Mouse (Mus musculus) liver, embryonic 14.5 days (tissue): ENCODE measurements around the gene Zfp229. TPM values are rescaled to one million over a fixed set of nuclear protein-coding genes. Genes with fewer than 3 reads are reported as not detected.

Experiments used
- ATAC-seq: fragments of 200-750 bp; cut with Nextera tagmentation; 2 replicates; pipeline ENCODE4 v1.8.0; 2017; ENCODE audit warnings: moderate number of reproducible peaks, mild to moderate bottlenecking, moderate library complexity; ENCODE audit not compliant: insufficient read depth
- DNase-seq, 3 experiments: peaks; one replicate each; pipeline ENCODE4 v3.0.0-alpha.2; 2012 to 2013; ENCODE audit warnings: low read depth in 3 of 3, low spot score in 3 of 3
- H3K27ac ChIP-seq: fragments of 300-500 bp; sonication (generic); 2 replicates; pipeline ENCODE4 v1.5.1; 2014; ENCODE audit warnings: moderate library complexity, mild to moderate bottlenecking, control low read depth, inconsistent platforms
- H3K27me3 ChIP-seq: fragments of 300-500 bp; sonication (generic); 2 replicates; pipeline ENCODE4 v1.6.1; 2014; ENCODE audit warnings: mild to moderate bottlenecking, low read length, moderate library complexity; ENCODE audit not compliant: control insufficient read depth, insufficient read depth
- H3K36me3 ChIP-seq: fragments of 300-500 bp; sonication (generic); replicated peaks from 2 replicates; pipeline ENCODE4 v1.6.1; 2014; ENCODE audit warnings: low read depth; ENCODE audit not compliant: control insufficient read depth, insufficient read depth
- H3K4me1 ChIP-seq, 2 experiments: fragments of 200-500 bp in 1 of 2; fragments of 300-500 bp in 1 of 2; sonication (generic) in 1 of 2; replicated peaks; 2 replicates each; pipeline ENCODE4 v1.6.1; 2012 to 2014; ENCODE audit warnings: antibody characterized with exemption in 1 of 2, inconsistent platforms in 1 of 2, low read length in 1 of 2; ENCODE audit not compliant: control insufficient read depth in 2 of 2, insufficient read depth in 2 of 2
- H3K4me2 ChIP-seq: fragments of 300-500 bp; sonication (generic); 2 replicates; pipeline ENCODE4 v1.6.1; 2014; ENCODE audit warnings: low read depth, mild to moderate bottlenecking, control low read depth, moderate library complexity
- H3K4me3 ChIP-seq, 2 experiments: fragments of 200-500 bp in 1 of 2; fragments of 300-500 bp in 1 of 2; sonication (generic) in 1 of 2; 2 replicates each; pipeline ENCODE4 v1.5.1; 2012 to 2014; ENCODE audit warnings: low read depth in 2 of 2, low read length in 2 of 2, mild to moderate bottlenecking in 2 of 2, control low read depth in 1 of 2, inconsistent platforms in 1 of 2, moderate library complexity in 1 of 2; ENCODE audit not compliant: insufficient read depth in 1 of 2
- H3K9ac ChIP-seq: fragments of 300-500 bp; sonication (generic); replicated peaks from 2 replicates; pipeline ENCODE4 v1.6.1; 2014; ENCODE audit warnings: mild to moderate bottlenecking, control low read depth, moderate library complexity
- H3K9me3 ChIP-seq: fragments of 300-500 bp; sonication (generic); 2 replicates; pipeline ENCODE4 v1.6.1; 2016; ENCODE audit warnings: low read length, mixed read lengths; ENCODE audit not compliant: control insufficient read depth
- CTCF ChIP-seq: IDR thresholded peaks from 2 replicates; pipeline ENCODE4 v1.5.1; 2016; ENCODE audit warnings: antibody characterized with exemption, low read depth, control low read depth
- EP300 ChIP-seq: IDR thresholded peaks from 2 replicates; pipeline ENCODE4 v1.6.1; 2016; ENCODE audit warnings: antibody characterized with exemption, low read depth
- WGBS: fragments of 180-500 bp; shearing (Covaris S2); extraction: QIAGEN DNeasy Blood & Tissue Kit; methylation state at CpG from one replicate; pipeline ENCODE4 v1.1.7; 2014; ENCODE audit not compliant: insufficient replicate concordance; 5-methylcytosine and 5-hydroxymethylcytosine counted together
- polyA plus RNA-seq, 2 experiments: library from polyadenylated mRNA; depleted of rRNA in 1 of 2; stranded (reverse) in 1 of 2; unstranded in 1 of 2; fragments of >200 nt; fragmentation: Nextera tagmentation in 1 of 2; extraction: Ambion mirVana in 1 of 2; gene quantifications; 2 replicates each; pipeline versions ENCODE4 v1.2.1 to v1.2.3; 2012 to 2014

Gene Zfp229
- polyA plus RNA-seq, 2 experiments = 1.1 TPM

GRCm38 (mm10) chr17:21703414-21703813, 27.2 kb upstream of the Zfp229 start:
- TF ChIP-seq CTCF = no peak
- TF ChIP-seq EP300 = no peak
- ATAC-seq (no peak), DNase-seq (no peak)
- WGBS = 18% methylated on average over 1 of the region's 1 CpGs
- no peak overlapping the region for H3K9ac ChIP-seq
- H3K9me3 ChIP-seq = no peaks in the 10 kb centered on the region
- H3K36me3 ChIP-seq = no peaks in the 10 kb centered on the region
- peak overlapping the region; percentile 75; the same call in 1 of the 2 replicates for H3K4me2 ChIP-seq
- no peaks in the 10 kb centered on the region for H3K27me3 ChIP-seq
- peak overlapping the region; percentile 80 for H3K27ac ChIP-seq
- no peak overlapping the region for H3K4me3 ChIP-seq
- H3K4me1 ChIP-seq = peaks cover 30 to 31% of the 10 kb centered on the region in 2 experiments

GRCm38 (mm10) chr17:21707343-21707996, 23.1 kb upstream of the Zfp229 start, which contains the start of gene Zfp760:
Gene Zfp760 (plus strand): TSS chr17:21707741.
- peak within 1 kb of the TSS; percentile 61 for H3K4me2 ChIP-seq
- no peaks in the 10 kb centered on the region for H3K27me3 ChIP-seq
- 8% methylated on average over 26 of the region's 26 CpGs for WGBS
- ATAC-seq = peak; percentile 73
- peak; percentile 73 to 78 (median 76) for DNase-seq
- no peaks in the 10 kb centered on the region for H3K9me3 ChIP-seq
- peak within 1 kb of the TSS; percentile 82 for H3K27ac ChIP-seq
- no peak for TF ChIP-seq EP300
- TF ChIP-seq CTCF = no peak
- H3K36me3 ChIP-seq = peaks cover 8% of the 10 kb centered on the region
- peak within 1 kb of the TSS; percentile 84 to 90 for H3K4me3 ChIP-seq
- peak within 1 kb of the TSS; percentile 91 for H3K9ac ChIP-seq
- H3K4me1 ChIP-seq = peaks cover 23 to 30% of the 10 kb centered on the region in 2 experiments

GRCm38 (mm10) chr17:21708401-21708800, 22.2 kb upstream of the Zfp229 start:
- peaks cover 9% of the 10 kb centered on the region for H3K36me3 ChIP-seq
- no peak for DNase-seq
- peak overlapping the region; percentile 45 for H3K27ac ChIP-seq
- TF ChIP-seq CTCF (no peak), EP300 (no peak)
- H3K9me3 ChIP-seq = no peaks in the 10 kb centered on the region
- peaks cover 14 to 21% of the 10 kb centered on the region in 2 experiments for H3K4me1 ChIP-seq
- peak overlapping the region; percentile 61 for H3K4me2 ChIP-seq
- ATAC-seq = no peak
- 22% methylated on average over 2 of the region's 2 CpGs for WGBS
- peak overlapping the region; percentile 91 for H3K9ac ChIP-seq
- H3K4me3 ChIP-seq = peak overlapping the region; percentile 39 to 90
- no peaks in the 10 kb centered on the region for H3K27me3 ChIP-seq

GRCm38 (mm10) chr17:21733049-21733448, 2.5 kb downstream of the Zfp229 start:
- ATAC-seq (no peak), DNase-seq (no peak)
- TF ChIP-seq EP300 (no peak), CTCF (no peak)
- Histone ChIP-seq H3K9me3 (no peaks in the 10 kb centered on the region), H3K9ac (peak overlapping the region; percentile 89), H3K4me1 (peaks cover 4 to 12% of the 10 kb centered on the region in 2 experiments; a peak in 3 of 4 replicates), H3K36me3 (no peaks in the 10 kb centered on the region; the same call in 1 of the 2 replicates), H3K27ac (peak overlapping the region; percentile 39), H3K27me3 (no peaks in the 10 kb centered on the region), H3K4me3 (peak overlapping the region; percentile 89 to 96), H3K4me2 (peak overlapping the region; percentile 78)
- WGBS = 64% methylated on average over 4 of the region's 4 CpGs

- 0 out of 2 replicates have a peak, but pooled peaks have one; percentile 18 for TF ChIP-seq EP300
- peak; percentile 29; the same call in 1 of the 2 replicates for TF ChIP-seq CTCF
- WGBS = under 1% methylated on average over 27 of the region's 27 CpGs
- peak; percentile 99 for ATAC-seq
Measured at GRCm38 (mm10) chr17:21733529-21734031, 3.0 kb downstream of the Zfp229 start.

More at GRCm38 (mm10) chr17:21733529-21734031, 3.0 kb downstream of the Zfp229 start:
- H3K36me3 ChIP-seq = no peaks in the 10 kb centered on the region; the same call in 1 of the 2 replicates
- peak overlapping the region; percentile 89 to 96 for H3K4me3 ChIP-seq
- DNase-seq = peak; percentile 57 to 63 (median 58)
- peaks cover 4 to 12% of the 10 kb centered on the region in 2 experiments; a peak in 3 of 4 replicates for H3K4me1 ChIP-seq
- no peaks in the 10 kb centered on the region for H3K27me3 ChIP-seq
- no peaks in the 10 kb centered on the region for H3K9me3 ChIP-seq
- H3K4me2 ChIP-seq = peak overlapping the region; percentile 78
- peak overlapping the region; percentile 89 for H3K9ac ChIP-seq
- peak overlapping the region; percentile 39 for H3K27ac ChIP-seq
